Comparison of ENCODE assay signal across 9 mouse cellular contexts in the genomic region with DNA sequence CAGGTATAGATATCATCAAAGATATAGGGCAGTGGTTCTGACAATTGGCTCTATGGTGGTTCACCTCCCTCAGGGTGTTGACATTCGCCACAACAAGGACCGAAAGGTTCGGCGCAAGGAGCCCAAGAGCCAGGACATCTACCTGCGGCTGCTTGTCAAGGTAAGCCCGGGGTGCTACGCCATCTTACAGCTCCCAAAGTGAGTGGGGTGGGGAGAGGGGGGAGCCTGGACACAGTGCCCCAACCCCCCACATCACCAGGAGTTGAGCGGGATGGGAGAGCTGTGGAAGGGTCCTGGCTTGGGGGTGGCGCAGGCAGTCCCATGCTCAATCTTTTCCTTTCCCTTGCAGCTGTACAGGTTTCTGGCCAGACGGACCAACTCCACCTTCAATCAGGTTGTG. TPM values are rescaled to one million over a fixed set of nuclear protein-coding genes. Genes with fewer than 3 reads are reported as not detected.
DNase-seq lines count a peak whose midpoint lies in the region; ATAC-seq and TF ChIP-seq lines count a peak whose summit lies in the region.
"Had no signal": no experiment of that assay in that cellular context is flagged by ENCODE, and none has a peak within 500 bp of the region (broad histone marks: within the 10 kb centered on the region; RNA-seq: fewer than 3 reads in every experiment).

No protein-coding gene starts in this region.

- 83% methylated on average over 10 of the region's 10 CpGs for WGBS in heart, embryonic 12.5 days
- 74% methylated on average over 10 of the region's 10 CpGs for WGBS in bone marrow, adult 2 months
- WGBS in hindbrain, embryonic 11.5 days: 90% methylated on average over 10 of the region's 10 CpGs
- 84% methylated on average over 10 of the region's 10 CpGs for WGBS in midbrain, embryonic 11.5 days

- peaks cover 52% of the 10 kb centered on the region for H3K36me3 ChIP-seq in heart, embryonic 12.5 days
- peaks cover 8% of the 10 kb centered on the region for H3K36me3 ChIP-seq in hindbrain, embryonic 11.5 days (ENCODE audit: control insufficient read depth, insufficient read depth, low read length)
- peaks cover 21% of the 10 kb centered on the region for H3K36me3 ChIP-seq in midbrain, embryonic 11.5 days (ENCODE audit: control insufficient read depth, insufficient read depth, low read length)

- no peak overlapping the region for H3K27ac ChIP-seq in heart, embryonic 12.5 days (ENCODE audit: poor library complexity, severe bottlenecking)
- no peak overlapping the region; the same call in 1 of the 2 replicates for H3K27ac ChIP-seq in bone marrow, adult 2 months (ENCODE audit: control insufficient read depth, insufficient read depth, low read depth, low read length, poor library complexity)
- no peak overlapping the region for H3K27ac ChIP-seq in hindbrain, embryonic 11.5 days (ENCODE audit: low read depth, low read length)
- no peak overlapping the region for H3K27ac ChIP-seq in midbrain, embryonic 11.5 days (ENCODE audit: low read depth, low read length)

- TF ChIP-seq POLR2A in bone marrow, adult 2 months (IDR thresholded peaks at IDR 0.05; ENCODE audit: borderline replicate concordance, control insufficient read depth, low read depth, low read length): no peak

- H3K9me3 ChIP-seq in heart, embryonic 12.5 days (replicated peaks): no peaks in the 10 kb centered on the region
- H3K9me3 ChIP-seq in hindbrain, embryonic 11.5 days (ENCODE audit: control insufficient read depth, low read length): no peaks in the 10 kb centered on the region
- H3K9me3 ChIP-seq in midbrain, embryonic 11.5 days (ENCODE audit: control insufficient read depth, low read length): no peaks in the 10 kb centered on the region

- H3K27me3 ChIP-seq in heart, embryonic 12.5 days (replicated peaks): no peaks in the 10 kb centered on the region
- no peaks in the 10 kb centered on the region for H3K27me3 ChIP-seq in hindbrain, embryonic 11.5 days (ENCODE audit: control insufficient read depth, insufficient read depth, low read length)
- no peaks in the 10 kb centered on the region for H3K27me3 ChIP-seq in midbrain, embryonic 11.5 days (ENCODE audit: control insufficient read depth, insufficient read depth, low read length)
- H3K27me3 ChIP-seq: Patski had no signal

- peak overlapping the region; percentile 95 for H3K4me3 ChIP-seq in heart, embryonic 12.5 days
- peak overlapping the region; percentile 84 for H3K4me3 ChIP-seq in bone marrow, adult 2 months (replicated peaks; ENCODE audit: control insufficient read depth, low read depth, low read length)
- H3K4me3 ChIP-seq in hindbrain, embryonic 11.5 days (ENCODE audit: low read depth, low read length): peak overlapping the region; percentile 93
- H3K4me3 ChIP-seq in midbrain, embryonic 11.5 days (ENCODE audit: low read depth, low read length): peak overlapping the region; percentile 93

- peak overlapping the region; percentile 92 for H3K4me2 ChIP-seq in heart, embryonic 12.5 days
- H3K4me2 ChIP-seq in hindbrain, embryonic 11.5 days (replicated peaks; ENCODE audit: low read depth, low read length): peak overlapping the region; percentile 84
- peak overlapping the region; percentile 70 for H3K4me2 ChIP-seq in midbrain, embryonic 11.5 days

- no peak for ATAC-seq in heart, embryonic 12.5 days (ENCODE audit: insufficient number of reproducible peaks, low FRiP score)
- no peak for ATAC-seq in hindbrain, embryonic 11.5 days (ENCODE audit: low FRiP score)
- ATAC-seq in midbrain, embryonic 11.5 days (ENCODE audit: low FRiP score): no peak
- ATAC-seq: Patski had no signal

- H3K4me1 ChIP-seq in heart, embryonic 12.5 days (replicated peaks): peaks cover 42% of the 10 kb centered on the region
- peaks cover 4% of the 10 kb centered on the region; the same call in 1 of the 2 replicates for H3K4me1 ChIP-seq in bone marrow, adult 2 months (ENCODE audit: control insufficient read depth, insufficient read depth, low read length)
- peaks cover 17% of the 10 kb centered on the region for H3K4me1 ChIP-seq in hindbrain, embryonic 11.5 days (replicated peaks; ENCODE audit: control insufficient read depth, insufficient read depth, low read length)
- H3K4me1 ChIP-seq in midbrain, embryonic 11.5 days (ENCODE audit: control insufficient read depth, insufficient read depth, low read length): peaks cover 39% of the 10 kb centered on the region

- intact Hi-C loops in heart, postnatal 14 days (cut with DNase I): no loop called here

- H3K9ac ChIP-seq in heart, embryonic 12.5 days: peak overlapping the region; percentile 97
- H3K9ac ChIP-seq in hindbrain, embryonic 11.5 days (ENCODE audit: low read depth, low read length): peak overlapping the region; percentile 95
- H3K9ac ChIP-seq in midbrain, embryonic 11.5 days (ENCODE audit: low read length): peak overlapping the region; percentile 93

- DNase-seq in heart, postnatal 14 days: no peak
- DNase-seq in hindbrain, embryonic 11.5 days (ENCODE audit: low spot score): no peak
- DNase-seq in midbrain, embryonic 11.5 days (ENCODE audit: low spot score, missing footprints): peak; percentile 80
- DNase-seq in embryo, embryonic 10 days (ENCODE audit: low spot score): no peak
- DNase-seq in yolk sac, embryonic 10.5 days (ENCODE audit: low spot score): no peak
- DNase-seq in adrenal gland, adult 8-10 months: no peak

- no peak for TF ChIP-seq CTCF in bone marrow, adult 2 months (IDR thresholded peaks at IDR 0.05; ENCODE audit: control insufficient read depth, insufficient read depth, low read length)

RNA-seq across cellular contexts. Expression of a gene that starts 1.4 kb away (rescaled TPM):
- 18.5 and 20.0 TPM in 2 replicates for polyA plus RNA-seq in heart, embryonic 12.5 days (2016; fragmentation: Nextera tagmentation; extraction: Ambion mirVana)
- 10 to 100 TPM; 17.5 to 18.8 TPM for total RNA-seq in heart, postnatal 14 days (2021)
- polyA plus RNA-seq in bone marrow, adult 2 months (2011; ENCODE audit: insufficient read depth, insufficient read length, low replicate concordance, missing spikeins): 12.9 and 24.4 TPM in 2 replicates
- 13.6 and 17.6 TPM in 2 replicates for polyA plus RNA-seq in hindbrain, embryonic 11.5 days (2014; fragmentation: Nextera tagmentation; extraction: Ambion mirVana)
- polyA plus RNA-seq in midbrain, embryonic 11.5 days (2014; fragmentation: Nextera tagmentation; extraction: Ambion mirVana): 11.8 and 14.9 TPM in 2 replicates
- total RNA-seq in adrenal gland, adult 8-10 months (2022): 10 to 100 TPM; 36.9 to 40.2 (median 39.3) TPM

RNA-seq across cellular contexts. Expression of a gene that starts 1.8 kb away (rescaled TPM):
- polyA plus RNA-seq in heart, embryonic 12.5 days (2016; fragmentation: Nextera tagmentation; extraction: Ambion mirVana): 0.29 and 0.33 TPM in 2 replicates
- under 1 TPM; 0.17 to 0.24 TPM for total RNA-seq in heart, postnatal 14 days (2021)
- 1.1 TPM in 1 of 2 replicates, not detected in the other for polyA plus RNA-seq in bone marrow, adult 2 months (2011; ENCODE audit: insufficient read depth, insufficient read length, low replicate concordance, missing spikeins)
- 0.80 TPM in 2 replicates for polyA plus RNA-seq in hindbrain, embryonic 11.5 days (2014; fragmentation: Nextera tagmentation; extraction: Ambion mirVana)
- 0.57 and 1.4 TPM in 2 replicates for polyA plus RNA-seq in midbrain, embryonic 11.5 days (2014; fragmentation: Nextera tagmentation; extraction: Ambion mirVana)
- total RNA-seq in adrenal gland, adult 8-10 months (2022): 1 to 10 TPM in 1 of 4 experiments, under 1 TPM in 3; 0.29 to 2.1 (median 0.66) TPM

RNA-seq across cellular contexts. Expression of a gene that starts 3.9 kb away (rescaled TPM):
- polyA plus RNA-seq in heart, embryonic 12.5 days (2016; fragmentation: Nextera tagmentation; extraction: Ambion mirVana): 603 and 625 TPM in 2 replicates
- 100 to 1,000 TPM; 552 to 626 TPM for total RNA-seq in heart, postnatal 14 days (2021)
- 845 and 916 TPM in 2 replicates for polyA plus RNA-seq in bone marrow, adult 2 months (2011; ENCODE audit: insufficient read depth, insufficient read length, low replicate concordance, missing spikeins)
- 904 and 927 TPM in 2 replicates for polyA plus RNA-seq in hindbrain, embryonic 11.5 days (2014; fragmentation: Nextera tagmentation; extraction: Ambion mirVana)
- polyA plus RNA-seq in midbrain, embryonic 11.5 days (2014; fragmentation: Nextera tagmentation; extraction: Ambion mirVana): 878 and 933 TPM in 2 replicates
- 1,000 to 10,000 TPM; 1,011 to 1,224 (median 1,104) TPM for total RNA-seq in adrenal gland, adult 8-10 months (2022)

RNA-seq across cellular contexts. Expression of a gene that starts 6.4 kb away (rescaled TPM):
- polyA plus RNA-seq in heart, embryonic 12.5 days (2016; fragmentation: Nextera tagmentation; extraction: Ambion mirVana): not detected in 2 replicates
- not detected for total RNA-seq in heart, postnatal 14 days (2021)
- polyA plus RNA-seq in bone marrow, adult 2 months (2011; ENCODE audit: insufficient read depth, insufficient read length, low replicate concordance, missing spikeins): not detected in 2 replicates
- not detected in 2 replicates for polyA plus RNA-seq in hindbrain, embryonic 11.5 days (2014; fragmentation: Nextera tagmentation; extraction: Ambion mirVana)
- not detected in 2 replicates for polyA plus RNA-seq in midbrain, embryonic 11.5 days (2014; fragmentation: Nextera tagmentation; extraction: Ambion mirVana)
- total RNA-seq in adrenal gland, adult 8-10 months (2022): not detected
- polyA plus RNA-seq: Patski had no signal

RNA-seq across cellular contexts. Expression of a gene that starts 14.3 kb away (rescaled TPM):
- polyA plus RNA-seq in heart, embryonic 12.5 days (2016; fragmentation: Nextera tagmentation; extraction: Ambion mirVana): 4.1 and 5.3 TPM in 2 replicates
- 10 to 100 TPM; 24.7 to 27.1 TPM for total RNA-seq in heart, postnatal 14 days (2021)
- 8.6 and 19.3 TPM in 2 replicates for polyA plus RNA-seq in bone marrow, adult 2 months (2011; ENCODE audit: insufficient read depth, insufficient read length, low replicate concordance, missing spikeins)
- 2.2 and 2.8 TPM in 2 replicates for polyA plus RNA-seq in hindbrain, embryonic 11.5 days (2014; fragmentation: Nextera tagmentation; extraction: Ambion mirVana)
- 2.2 and 3.5 TPM in 2 replicates for polyA plus RNA-seq in midbrain, embryonic 11.5 days (2014; fragmentation: Nextera tagmentation; extraction: Ambion mirVana)
- 100 to 1,000 TPM; 254 to 411 (median 333) TPM for total RNA-seq in adrenal gland, adult 8-10 months (2022)
